Mouse (Mus musculus) B cell, adult 2 months (primary cell): ENCODE measurements around the gene Bst2.
A peak's percentile ranks its signal among the peaks of the same experiment; 100 is the strongest.

Experiments used
- DNase-seq, 2 experiments: peaks; one replicate each; pipeline ENCODE4 v3.0.0; 2022

The Bst2 gene

DNA sequence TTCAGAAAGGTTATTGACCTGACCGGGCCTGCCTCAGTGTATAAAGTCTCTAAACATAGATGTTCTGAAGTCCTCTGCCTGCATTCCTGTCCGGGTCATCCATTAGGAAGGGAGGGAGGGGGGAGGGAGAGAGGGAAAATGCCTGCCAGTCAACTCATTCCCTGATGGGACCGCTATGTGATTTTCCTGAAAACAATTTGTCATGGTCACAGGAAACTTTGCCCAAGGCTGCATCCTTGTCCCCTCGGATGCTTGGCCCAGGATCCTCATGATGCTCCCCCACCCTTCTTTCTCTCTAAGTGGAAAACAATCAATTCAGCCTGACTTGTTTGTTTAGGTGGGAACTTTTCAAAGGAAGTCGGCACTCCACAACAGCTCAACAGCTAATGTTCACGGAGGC is 20.5 kb downstream of the Bst2 start:
- no peak for DNase-seq

DNA sequence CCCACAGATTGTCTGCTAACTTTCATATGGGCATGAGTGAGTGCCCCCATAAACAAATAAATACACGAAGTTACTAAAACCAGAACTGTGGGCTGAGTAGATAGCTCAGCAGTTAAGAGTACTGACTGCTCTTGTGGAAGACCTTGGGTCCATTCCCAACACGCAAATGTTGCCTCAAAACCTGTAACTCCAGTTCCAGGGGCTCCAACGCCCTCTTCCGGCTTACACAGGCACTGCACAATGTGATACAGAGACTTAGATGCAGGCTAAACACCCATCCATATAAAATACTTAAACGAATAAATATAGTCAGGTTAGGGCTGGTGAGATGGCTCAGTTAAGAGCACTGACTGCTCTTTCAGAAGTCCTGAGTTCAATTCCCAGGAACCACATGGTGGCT is 22.2 kb downstream of the Bst2 start:
- no peak for DNase-seq

DNA sequence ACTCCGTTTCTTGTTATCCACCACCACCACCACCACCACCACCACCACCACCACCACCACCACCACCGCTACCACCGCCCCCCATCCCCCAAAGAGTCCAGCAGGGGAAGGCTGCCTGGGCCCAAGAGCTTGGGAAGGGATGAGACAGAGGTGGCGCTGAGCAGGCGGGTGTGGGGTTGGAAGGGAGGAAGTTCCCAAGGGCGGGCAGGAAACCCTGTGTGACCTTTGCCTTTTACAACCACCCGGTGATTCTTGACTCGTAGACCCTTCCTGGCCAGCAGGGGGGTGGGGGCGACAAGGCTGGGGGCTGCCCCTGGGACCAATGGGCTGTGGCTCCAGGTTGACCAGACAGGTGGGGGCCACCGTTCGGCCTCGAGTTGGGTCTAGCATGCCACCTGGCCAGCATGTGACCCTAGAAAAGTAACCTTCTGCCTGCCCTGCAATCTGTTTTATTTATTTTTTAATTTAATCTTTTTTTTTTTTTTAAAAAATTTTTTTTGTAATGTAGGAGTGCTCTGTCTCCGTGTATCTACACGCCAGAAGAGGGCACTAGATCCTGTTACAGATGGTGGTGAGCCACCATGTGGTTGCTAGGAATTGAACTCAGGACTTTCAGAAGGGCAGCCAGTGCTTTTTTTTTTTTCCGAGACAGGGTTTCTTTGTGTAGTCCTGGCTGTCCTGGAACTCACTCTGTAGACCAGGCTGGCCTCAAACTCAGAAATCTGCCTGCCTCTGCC is 24.1 kb downstream of the Bst2 start:
- no peak for DNase-seq

DNA sequence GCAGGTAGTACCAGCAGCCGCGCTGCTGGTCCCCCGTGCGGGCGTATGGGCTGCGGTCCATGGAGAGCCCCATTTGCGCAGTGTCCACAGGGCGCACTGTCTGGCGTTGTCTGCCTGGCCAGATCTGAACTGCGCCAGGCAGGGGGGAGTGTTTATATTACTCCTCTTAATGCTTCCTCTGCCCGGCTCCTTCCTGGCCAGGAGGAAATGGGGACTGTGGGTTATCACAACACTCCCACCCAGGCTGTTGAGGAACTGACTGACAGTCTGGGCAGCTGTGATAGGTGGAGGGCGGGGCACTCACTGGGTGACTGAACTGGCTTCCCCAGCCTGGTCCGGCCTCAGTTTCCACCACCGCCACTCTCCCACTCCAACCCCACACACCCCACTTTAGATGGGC is 25.6 kb downstream of the Bst2 start, which contains the start of gene Plvap:
Gene Plvap (minus strand): TSS at position 109 of the 400 bp plus-strand sequence.
- no peak for DNase-seq

- DNase-seq: no peak
Measured at GRCm38 (mm10) chr8:71509316-71509715, 27.9 kb downstream of the Bst2 start.

DNA sequence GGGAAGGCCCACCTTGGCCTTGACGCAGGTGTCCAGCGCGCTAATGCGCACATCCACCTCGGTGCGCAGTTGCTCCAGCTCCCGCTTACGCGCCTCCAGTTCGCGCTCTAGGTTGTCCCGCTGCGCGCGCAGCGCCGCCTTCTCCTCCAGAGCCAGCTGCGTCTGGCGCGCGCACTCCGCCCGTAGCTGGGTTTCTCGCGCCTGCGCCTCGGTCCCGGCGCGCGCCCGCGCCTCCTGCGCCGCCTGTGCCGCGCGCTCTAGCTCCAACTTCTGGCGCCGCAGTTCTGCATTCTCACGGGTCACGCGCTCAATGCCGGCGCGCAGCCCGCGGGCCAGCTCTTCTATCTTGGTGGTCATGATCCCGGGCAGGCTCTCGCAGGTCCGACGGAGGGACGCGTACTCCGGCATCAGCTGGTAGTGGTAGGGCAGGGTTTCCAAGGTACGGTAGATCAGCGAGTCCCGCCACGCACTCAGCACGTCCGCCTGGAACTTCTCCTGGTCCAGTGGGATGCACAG is 29.6 kb downstream of the Bst2 start:
- no peak for DNase-seq

GRCm38 (mm10) chr8:71505979-71506378 is 31.3 kb downstream of the Bst2 start:
- no peak for DNase-seq

GRCm38 (mm10) chr8:71505326-71505725 is 31.9 kb downstream of the Bst2 start:
- no peak for DNase-seq

GRCm38 (mm10) chr8:71504349-71504748 is 32.9 kb downstream of the Bst2 start:
- no peak for DNase-seq

- DNase-seq: no peak
Measured at GRCm38 (mm10) chr8:71498816-71499690, 38.2 kb downstream of the Bst2 start.

GRCm38 (mm10) chr8:71497881-71498501 is 39.3 kb downstream of the Bst2 start:
- DNase-seq: no peak

DNA sequence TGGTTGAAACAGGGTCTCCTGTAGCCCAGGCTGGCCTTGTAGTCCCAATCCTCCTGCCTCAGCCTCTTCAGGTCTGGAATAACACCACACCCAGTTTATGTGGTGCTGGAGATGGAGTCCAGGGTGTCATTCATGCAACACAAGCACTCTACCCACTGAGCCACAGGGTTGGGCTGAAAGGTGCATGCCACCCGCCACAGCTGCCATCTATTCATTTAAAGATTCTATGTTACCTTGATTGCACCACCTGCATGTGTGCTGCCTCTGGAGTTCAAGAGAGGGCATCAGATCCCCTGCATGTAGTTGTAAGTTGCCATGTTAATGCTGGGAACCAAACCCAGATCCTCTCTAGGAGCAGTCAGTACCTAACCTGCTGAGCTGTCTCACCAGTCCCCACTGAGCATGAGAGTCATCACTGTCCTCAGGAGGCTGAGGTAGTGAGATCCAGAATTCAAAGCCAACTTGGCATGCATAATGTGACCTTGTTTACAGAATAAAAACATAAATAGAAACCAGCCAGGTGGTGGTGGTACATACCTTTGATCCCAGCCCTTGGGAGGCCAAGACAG is 40.1 kb downstream of the Bst2 start:
- DNase-seq: no peak

- DNase-seq: no peak
Measured at GRCm38 (mm10) chr8:71496481-71496880, 40.8 kb downstream of the Bst2 start.

- DNase-seq: no peak
Measured at GRCm38 (mm10) chr8:71495811-71496210, 41.4 kb downstream of the Bst2 start.

DNA sequence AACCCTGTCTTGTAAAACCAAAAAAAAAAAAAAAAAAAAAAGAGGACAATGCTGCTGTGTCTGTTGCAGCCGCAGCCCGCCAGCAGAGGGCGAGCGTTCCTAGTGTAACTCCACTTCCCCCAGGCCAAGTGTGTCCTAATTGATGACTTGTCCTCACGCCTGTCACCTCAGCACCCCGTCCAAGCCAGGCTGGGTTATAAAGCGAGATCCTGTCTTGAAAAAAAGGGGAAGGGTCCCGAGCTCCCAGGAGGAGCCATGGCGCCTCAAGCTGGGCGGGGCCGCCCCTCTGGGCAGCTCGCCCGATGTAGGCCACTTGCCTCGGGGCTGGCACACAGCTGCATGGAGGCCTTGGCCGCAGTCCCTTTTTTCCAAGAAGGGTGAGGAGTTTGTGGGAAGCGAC is 42.2 kb downstream of the Bst2 start:
- DNase-seq: peak; percentile 86

GRCm38 (mm10) chr8:71488454-71488853 is 48.8 kb downstream of the Bst2 start:
- DNase-seq: peak; percentile 91

DNA sequence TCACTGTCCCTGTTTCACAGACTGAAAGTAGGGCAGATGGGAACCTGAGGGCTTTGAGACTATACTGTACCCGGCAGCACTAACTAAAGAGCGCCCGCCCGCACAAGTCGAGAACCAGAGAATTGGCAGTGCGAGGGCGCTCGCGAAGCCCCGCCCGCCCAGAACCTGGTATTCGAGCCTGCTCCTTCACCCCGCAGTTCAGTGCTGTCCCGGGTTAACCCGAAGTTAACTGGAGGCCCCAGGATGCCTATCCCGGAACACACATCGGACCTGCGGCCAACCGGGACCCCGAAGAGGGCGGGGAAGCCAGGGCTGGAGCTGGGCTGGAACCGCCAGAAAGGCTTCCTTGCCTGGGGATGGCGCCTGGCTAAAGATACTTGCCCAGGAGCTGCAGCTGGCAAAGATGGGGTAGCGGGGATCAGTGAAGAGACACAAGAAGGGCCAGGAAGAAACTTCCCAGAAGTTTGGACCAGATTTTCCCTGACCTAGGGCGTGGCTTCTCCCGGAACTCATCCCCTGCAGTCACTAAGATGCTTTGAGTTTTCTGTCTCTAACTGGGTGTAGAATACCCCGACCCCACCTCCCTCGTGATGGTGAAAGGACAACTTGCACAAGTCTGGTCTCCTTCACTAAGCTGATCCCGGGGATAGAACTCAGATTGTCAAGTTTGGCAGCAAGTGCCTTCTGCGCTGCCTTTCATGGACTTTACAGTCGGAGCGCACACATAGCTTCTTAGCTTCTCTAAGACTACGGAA is 49.4 kb downstream of the Bst2 start, which contains the start of gene Gtpbp3:
Gene Gtpbp3 (plus strand): TSS at position 413 of the 755 bp plus-strand sequence.
- peak; percentile 80 for DNase-seq

- no peak for DNase-seq
Measured at GRCm38 (mm10) chr8:71486136-71486529, 51.1 kb downstream of the Bst2 start.

- peak; percentile 87 to 88 for DNase-seq
Measured at GRCm38 (mm10) chr8:71485142-71486135, 51.8 kb downstream of the Bst2 start, which contains the start of gene Ano8. Gene Ano8 (minus strand): TSS chr8:71485963.

DNA sequence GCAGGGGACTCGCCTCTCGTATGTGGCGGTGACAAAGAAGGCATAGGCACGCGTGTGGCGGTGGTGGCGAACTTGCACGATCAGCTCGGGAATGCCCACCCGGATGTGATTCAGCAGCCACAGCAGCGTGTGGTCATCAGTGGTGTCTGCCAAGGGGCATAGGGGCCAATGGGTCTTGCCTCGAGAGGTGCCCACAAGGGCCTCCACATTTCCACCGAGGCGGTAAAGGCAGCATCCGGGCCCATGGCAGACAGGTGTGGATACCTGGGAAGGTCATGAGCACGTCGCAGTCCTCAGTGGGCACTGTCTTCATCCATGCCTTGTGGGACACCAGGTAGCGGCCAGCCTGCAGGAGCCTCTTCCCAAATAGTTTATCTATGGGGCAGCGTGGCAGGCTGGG is 52.5 kb downstream of the Bst2 start:
- DNase-seq: no peak
